Mouse (Mus musculus): ENCODE results near the gene Prss22.

GRCm38 (mm10) chr17:24029477-24029876 is 31.6 kb upstream of the Prss22 start:
- TF ChIP-seq CTCF (IDR thresholded peaks at IDR 0.05; ENCODE audit: control insufficient read depth, insufficient read depth, insufficient replicate concordance, low read depth, low read length) (no peak), POLR2A (IDR thresholded peaks at IDR 0.05; ENCODE audit: control insufficient read depth, low read depth, low read length) (no peak)
